Mouse (Mus musculus) CH12.LX (cell line): Measurements from ENCODE around the gene Dnmt3l. TPM values are rescaled to one million over a fixed set of nuclear protein-coding genes. Genes with fewer than 3 reads are reported as not detected.

Experiments used
- DNase-seq: peaks from one replicate; pipeline ENCODE4 v3.0.0-alpha.2; 2013; ENCODE audit errors: extremely low read depth
- H3K27ac ChIP-seq: 2 replicates; pipeline ENCODE4 v1.5.1; 2012; ENCODE audit warnings: low read depth, mild to moderate bottlenecking, control low read depth, moderate library complexity; ENCODE audit not compliant: insufficient read depth
- H3K27me3 ChIP-seq: replicated peaks from 2 replicates; pipeline ENCODE3; 2012; ENCODE audit warnings: inconsistent platforms
- H3K36me3 ChIP-seq, 2 experiments: replicated peaks in 1 of 2; 2 replicates each; pipeline versions ENCODE3 to v1.6.1; 2012; ENCODE audit warnings: inconsistent platforms in 1 of 2, low read length in 1 of 2, mild to moderate bottlenecking in 1 of 2, mixed read lengths in 1 of 2, moderate library complexity in 1 of 2; ENCODE audit not compliant: control insufficient read depth in 1 of 2, insufficient read depth in 1 of 2
- H3K4me1 ChIP-seq, 2 experiments: 2 replicates each; pipeline ENCODE4 v1.6.1; 2012; ENCODE audit warnings: inconsistent platforms in 1 of 2, moderate library complexity in 1 of 2; ENCODE audit not compliant: insufficient read depth in 2 of 2, control insufficient read depth in 1 of 2
- H3K4me2 ChIP-seq: 2 replicates; pipeline ENCODE4 v1.6.1; 2012; ENCODE audit warnings: low read depth, mild to moderate bottlenecking, control low read depth; ENCODE audit not compliant: poor library complexity, insufficient read depth, severe bottlenecking
- H3K4me3 ChIP-seq, 3 experiments: fragments of 150-350 bp in 1 of 3; sonication (generic) in 1 of 3; replicated peaks in 1 of 3; 2 replicates each; pipeline versions ENCODE3 to v1.5.1; 2011 to 2012; ENCODE audit warnings: low read depth in 2 of 3, low read length in 2 of 3, mild to moderate bottlenecking in 2 of 3, moderate library complexity in 2 of 3, control low read depth in 1 of 3, improper control_type of control experiment in 1 of 3, inconsistent platforms in 1 of 3, mixed read lengths in 1 of 3; ENCODE audit not compliant: poor library complexity in 1 of 3
- H3K79me2 ChIP-seq: replicated peaks from 2 replicates; pipeline ENCODE4 v1.6.1; 2012; ENCODE audit warnings: mild to moderate bottlenecking, moderate library complexity; ENCODE audit not compliant: control insufficient read depth, poor library complexity, insufficient read depth, severe bottlenecking; ENCODE audit errors: extremely low read depth
- H3K9ac ChIP-seq: 2 replicates; pipeline ENCODE4 v1.6.1; 2012; ENCODE audit warnings: low read depth, mild to moderate bottlenecking, control low read depth, moderate library complexity; ENCODE audit not compliant: insufficient read depth
- H3K9me3 ChIP-seq: replicated peaks from 2 replicates; pipeline ENCODE3; 2012; ENCODE audit warnings: low read length, inconsistent platforms, mixed read lengths
- CHD2 ChIP-seq: IDR thresholded peaks from 2 replicates; pipeline ENCODE4 v1.6.1; 2011; ENCODE audit warnings: low read length, improper control_type of control experiment
- ETS1 ChIP-seq: conservative IDR thresholded peaks from 2 replicates; pipeline ENCODE4 v1.6.1; 2012; ENCODE audit warnings: low read depth, mild to moderate bottlenecking, inconsistent platforms, low read length, improper control_type of control experiment, moderate library complexity
- IRF4 ChIP-seq: IDR thresholded peaks from 2 replicates; pipeline ENCODE4 v1.6.1; 2014; ENCODE audit warnings: low read depth, mild to moderate bottlenecking, inconsistent platforms, low read length, improper control_type of control experiment
- JUND ChIP-seq: conservative IDR thresholded peaks from 2 replicates; pipeline ENCODE4 v1.6.1; 2011; ENCODE audit warnings: low read depth, low read length, improper control_type of control experiment
- MAFK ChIP-seq: IDR thresholded peaks from 2 replicates; pipeline ENCODE4 v1.6.1; 2011; ENCODE audit warnings: low read length, improper control_type of control experiment; ENCODE audit not compliant: insufficient replicate concordance
- MAX ChIP-seq: IDR thresholded peaks from 2 replicates; pipeline ENCODE4 v1.6.1; 2011; ENCODE audit warnings: low read length, improper control_type of control experiment
- MAZ ChIP-seq: IDR thresholded peaks from 2 replicates; pipeline ENCODE4 v1.6.1; 2012; ENCODE audit warnings: low read depth, mild to moderate bottlenecking, inconsistent platforms, low read length, improper control_type of control experiment, moderate library complexity
- MXI1 ChIP-seq: IDR thresholded peaks from 2 replicates; pipeline ENCODE4 v1.6.1; 2011; ENCODE audit warnings: mild to moderate bottlenecking, low read depth, low read length, improper control_type of control experiment
- MYC ChIP-seq: IDR thresholded peaks from 2 replicates; pipeline ENCODE4 v1.6.1; 2011; ENCODE audit warnings: low read depth, mild to moderate bottlenecking, improper control_type of control experiment, low read length
- NRF1 ChIP-seq: IDR thresholded peaks from 2 replicates; pipeline ENCODE4 v1.6.1; 2014; ENCODE audit warnings: low read depth, mild to moderate bottlenecking, inconsistent platforms, low read length, improper control_type of control experiment, moderate library complexity
- PAX5 ChIP-seq: IDR thresholded peaks from 2 replicates; pipeline ENCODE4 v1.6.1; 2012; ENCODE audit warnings: low read length, inconsistent platforms, mixed read lengths
- RAD21 ChIP-seq: IDR thresholded peaks from 2 replicates; pipeline ENCODE4 v1.6.1; 2011; ENCODE audit warnings: low read depth, mild to moderate bottlenecking, low read length, improper control_type of control experiment, moderate library complexity
- RCOR1 ChIP-seq: conservative IDR thresholded peaks from 2 replicates; pipeline ENCODE4 v1.6.1; 2012; ENCODE audit warnings: low read depth, mild to moderate bottlenecking, inconsistent platforms, low read length, improper control_type of control experiment
- USF1 ChIP-seq: IDR thresholded peaks from 2 replicates; pipeline ENCODE4 v1.6.1; 2014; ENCODE audit warnings: low read depth, mild to moderate bottlenecking, inconsistent platforms, low read length, improper control_type of control experiment
- USF2 ChIP-seq: conservative IDR thresholded peaks from 2 replicates; pipeline ENCODE4 v1.6.1; 2011; ENCODE audit warnings: low read depth, low read length, improper control_type of control experiment
- ZC3H11A ChIP-seq: IDR thresholded peaks from 2 replicates; pipeline ENCODE4 v1.6.1; 2012; ENCODE audit warnings: low read depth, mild to moderate bottlenecking, inconsistent platforms, low read length, improper control_type of control experiment
- ZNF384 ChIP-seq: IDR thresholded peaks from 2 replicates; pipeline ENCODE4 v1.6.1; 2012; ENCODE audit warnings: low read depth, low read length, improper control_type of control experiment, inconsistent platforms
- dilution Hi-C: fragments of 300-500 bp; cut with MboI; formaldehyde crosslinking; loops from 2 replicates; pipeline ENCODE4 v1.14.3; 2020; ENCODE audit warnings: low sequenced_read_pairs; ENCODE audit not compliant: extremely low pct_unique_long_range_greater_than_20kb, extremely low pct_ligation_motif_present
- in situ Hi-C: fragments of 300-500 bp; cut with MboI; formaldehyde crosslinking; loops from 3 replicates; pipeline ENCODE4 v1.14.3; 2019; ENCODE audit warnings: low sequenced_read_pairs, low pct_ligation_motif_present, low pct_unique_long_range_greater_than_20kb, mixed read lengths
- polyA plus RNA-seq: library from polyadenylated mRNA; unstranded; fragments of >175 nt; gene quantifications from 2 replicates; pipeline ENCODE4 v1.2.1, GENCODE M21; 2012; ENCODE audit warnings: low read depth; ENCODE audit not compliant: insufficient read length
- total RNA-seq, 2 experiments: library from RNA; depleted of rRNA; stranded (reverse); fragments of 300-350 nt in 1 of 2; fragments of >200 nt in 1 of 2; gene quantifications; 2 replicates each; pipeline ENCODE4 v1.2.3; 2012 to 2014

Dnmt3l gene
- total and polyA plus RNA-seq, 3 experiments: 0.21 to 0.23 TPM; not detected in 1

DNA sequence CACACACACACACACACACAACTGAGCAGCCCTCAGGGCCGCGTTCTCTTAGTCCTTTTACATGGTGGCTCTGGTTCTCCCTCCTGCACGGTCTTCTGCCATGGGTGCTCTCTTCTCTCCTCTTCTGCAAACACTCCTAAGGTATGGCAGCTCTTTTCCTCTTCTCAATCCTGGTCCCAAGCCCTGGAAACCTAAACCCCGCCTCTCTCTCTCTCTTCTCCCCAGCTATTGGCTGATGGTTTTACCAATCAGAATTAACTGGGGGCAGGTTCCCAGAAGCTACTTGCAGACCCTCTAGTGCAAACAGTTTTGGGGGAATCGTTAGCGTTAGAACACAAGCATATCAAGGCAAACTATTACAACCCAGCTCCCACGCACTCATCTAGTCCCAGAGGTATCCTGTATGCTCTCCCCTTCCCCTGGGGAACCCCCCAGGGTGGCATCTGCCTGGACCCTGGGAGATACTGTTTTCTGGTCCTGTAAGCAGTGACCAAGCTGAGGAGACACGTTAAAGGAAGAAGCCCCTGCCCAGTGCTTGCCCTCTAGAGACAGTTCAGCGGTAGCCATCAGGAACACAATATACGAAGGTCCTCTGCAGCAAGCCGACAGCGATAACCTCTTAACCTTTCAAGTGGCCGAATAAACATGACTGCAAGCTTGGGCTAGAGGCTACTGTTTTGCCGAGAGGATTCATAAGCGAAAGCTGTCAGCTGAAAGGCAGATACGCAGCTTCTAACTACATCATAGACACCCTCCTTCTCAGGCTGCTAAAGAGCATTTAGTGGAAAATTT is 59.4 kb downstream of the Dnmt3l start:
- H3K36me3 ChIP-seq: no peaks in the 10 kb centered on the region
- H3K79me2 ChIP-seq: no peaks in the 10 kb centered on the region
- H3K4me2 ChIP-seq: no peak overlapping the region
- H3K9me3 ChIP-seq: peaks cover 34% of the 10 kb centered on the region
- dilution Hi-C loops (no loop called here), in situ Hi-C loops (no loop called here)
- peaks cover 33% of the 10 kb centered on the region for H3K27me3 ChIP-seq
- TF ChIP-seq RAD21 (no peak), MAZ (no peak), MAFK (no peak), ZNF384 (no peak), PAX5 (no peak), USF2 (no peak), IRF4 (no peak), NRF1 (no peak), USF1 (no peak), MXI1 (no peak), JUND (no peak), ETS1 (no peak), RCOR1 (no peak), CHD2 (no peak), ZC3H11A (no peak)
- H3K4me1 ChIP-seq: peaks cover 9 to 21% of the 10 kb centered on the region in 2 experiments
- DNase-seq: no peak
- no peak overlapping the region for H3K9ac ChIP-seq
- no peak overlapping the region for H3K4me3 ChIP-seq
- H3K27ac ChIP-seq: no peak overlapping the region

DNA sequence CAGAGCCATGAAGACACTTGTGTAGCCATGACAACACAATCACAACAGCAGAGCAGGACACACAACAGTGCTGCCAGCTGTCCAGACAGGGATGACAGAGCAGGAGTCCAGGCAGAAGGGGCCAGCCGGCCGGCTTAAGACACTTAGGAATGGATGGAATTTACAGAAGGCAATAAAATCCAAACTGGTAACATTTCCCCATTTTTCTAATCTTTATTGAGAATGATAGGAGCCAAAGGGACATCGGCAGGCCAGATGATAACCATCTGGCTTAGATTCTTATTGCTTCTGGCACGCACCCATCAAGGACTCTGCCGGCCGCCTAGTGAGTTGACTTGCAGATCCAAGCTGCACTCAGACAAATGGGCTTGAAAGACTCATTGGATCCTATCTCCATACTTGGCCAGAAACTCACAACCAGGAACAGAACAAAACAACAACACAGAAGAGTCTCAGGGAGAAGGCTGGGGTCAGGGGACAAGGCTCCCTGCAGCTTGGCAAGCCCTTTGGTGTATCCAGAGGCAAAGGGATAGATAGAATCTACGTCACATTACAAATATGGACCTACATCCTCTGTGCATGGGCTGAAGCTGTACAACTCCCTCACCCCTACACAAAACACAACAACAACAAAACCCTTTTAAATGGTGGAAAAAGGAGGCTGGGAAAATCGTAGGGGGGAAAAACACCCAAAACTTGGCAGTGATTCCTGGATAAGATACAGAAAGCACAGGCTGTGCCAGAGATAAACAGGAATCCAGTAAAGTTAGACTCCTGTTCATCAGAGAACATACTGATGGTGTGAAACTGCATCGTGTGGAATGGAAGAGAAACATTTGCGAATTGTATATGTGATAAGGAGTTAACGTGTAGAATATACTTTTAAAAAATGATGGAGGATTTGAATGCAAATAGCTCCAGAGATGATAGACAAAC is 63.1 kb downstream of the Dnmt3l start:
- 0 out of 2 replicates have a peak overlapping the region, but pooled peaks have one; percentile 51 for H3K4me2 ChIP-seq
- peaks cover 13% of the 10 kb centered on the region for H3K27me3 ChIP-seq
- H3K9me3 ChIP-seq: peaks cover 13% of the 10 kb centered on the region
- TF ChIP-seq MYC: no peak
- TF ChIP-seq MAX: no peak
- H3K79me2 ChIP-seq: no peaks in the 10 kb centered on the region
- no peak overlapping the region for H3K27ac ChIP-seq
- DNase-seq: no peak
- no peaks in the 10 kb centered on the region for H3K36me3 ChIP-seq
- peaks cover 5 to 13% of the 10 kb centered on the region in 2 experiments for H3K4me1 ChIP-seq
- dilution Hi-C loops (no loop called here), in situ Hi-C loops (no loop called here)
- no peak overlapping the region for H3K4me3 ChIP-seq
- no peak overlapping the region for H3K9ac ChIP-seq
